Comparison of ENCODE assay signal across 8 mouse cellular contexts in the genomic region with DNA sequence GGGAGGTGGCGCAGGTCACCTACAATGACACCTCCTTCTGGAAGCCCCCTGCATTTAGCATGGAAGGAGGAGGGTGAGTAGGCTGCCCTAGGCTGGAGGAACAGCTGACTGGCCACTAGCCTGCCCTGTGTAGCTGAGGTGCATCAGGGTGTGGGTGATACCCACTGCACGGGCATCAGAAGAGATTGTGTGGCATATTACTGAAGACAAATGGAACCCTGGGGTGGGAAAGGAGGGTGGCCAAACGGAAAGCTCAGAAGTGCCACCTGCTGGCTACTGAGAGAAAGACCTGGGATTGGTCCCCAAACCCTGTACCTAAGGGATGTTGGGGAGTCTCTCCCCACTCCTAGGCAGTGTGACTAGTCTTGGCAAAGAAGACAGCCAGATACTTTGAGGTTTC. TPM values are rescaled to one million over a fixed set of nuclear protein-coding genes. Genes with fewer than 3 reads are reported as not detected.
A peak's percentile ranks its signal among the peaks of the same experiment; 100 is the strongest.
DNase-seq lines count a peak whose midpoint lies in the region; ATAC-seq and TF ChIP-seq lines count a peak whose summit lies in the region.
"Had no signal": no experiment of that assay in that cellular context is flagged by ENCODE, and none has a peak within 500 bp of the region (broad histone marks: within the 10 kb centered on the region; RNA-seq: fewer than 3 reads in every experiment).

No protein-coding gene starts in this region.

- no peak for TF ChIP-seq EP300 in ES-Bruce4 (IDR thresholded peaks at IDR 0.05; ENCODE audit: insufficient read depth, low read depth, low read length)

- peak; percentile 70; the same call in 1 of the 2 replicates for ATAC-seq in neural tube, embryonic 14.5 days (ENCODE audit: low read depth)

- no peak overlapping the region for H3K4me3 ChIP-seq in ES-Bruce4 (ENCODE audit: low read depth, low read length)
- no peak overlapping the region for H3K4me3 ChIP-seq in embryonic facial prominence, embryonic 10.5 days
- H3K4me3 ChIP-seq in neural tube, embryonic 14.5 days (ENCODE audit: low read depth, low read length): no peak overlapping the region

- no peak overlapping the region for H3K27ac ChIP-seq in ES-Bruce4 (ENCODE audit: insufficient read depth, low read length)
- H3K27ac ChIP-seq in embryonic facial prominence, embryonic 10.5 days (replicated peaks): no peak overlapping the region
- no peak overlapping the region for H3K27ac ChIP-seq in neural tube, embryonic 14.5 days (ENCODE audit: low read depth, low read length)
- H3K27ac ChIP-seq: heart, embryonic 13.5 days had no signal

- WGBS in embryonic facial prominence, embryonic 10.5 days: 24% methylated on average over 3 of the region's 3 CpGs
- WGBS in neural tube, embryonic 14.5 days: 17% methylated on average over 3 of the region's 3 CpGs

- H3K9me3 ChIP-seq in ES-Bruce4 (replicated peaks; ENCODE audit: control insufficient read depth, insufficient read depth, low read length, poor library complexity, severe bottlenecking): no peaks in the 10 kb centered on the region
- H3K9me3 ChIP-seq in embryonic facial prominence, embryonic 10.5 days: no peaks in the 10 kb centered on the region
- H3K9me3 ChIP-seq in neural tube, embryonic 14.5 days (ENCODE audit: control insufficient read depth, low read length): no peaks in the 10 kb centered on the region
- H3K9me3 ChIP-seq: heart, embryonic 13.5 days had no signal

- peak; percentile 67 for TF ChIP-seq CTCF in ES-Bruce4 (IDR thresholded peaks at IDR 0.05; ENCODE audit: low read depth, low read length)

- H3K36me3 ChIP-seq in ES-Bruce4 (ENCODE audit: control insufficient read depth, insufficient read depth, low read length, poor library complexity, severe bottlenecking): no peaks in the 10 kb centered on the region
- H3K36me3 ChIP-seq in embryonic facial prominence, embryonic 10.5 days (replicated peaks): no peaks in the 10 kb centered on the region
- H3K36me3 ChIP-seq in neural tube, embryonic 14.5 days (ENCODE audit: control insufficient read depth, insufficient read depth, low read length): no peaks in the 10 kb centered on the region
- H3K36me3 ChIP-seq: heart, embryonic 13.5 days had no signal

- no peaks in the 10 kb centered on the region for H3K4me1 ChIP-seq in ES-Bruce4 (ENCODE audit: control insufficient read depth, insufficient read depth, low read length)
- peaks cover 20% of the 10 kb centered on the region for H3K4me1 ChIP-seq in embryonic facial prominence, embryonic 10.5 days
- no peaks in the 10 kb centered on the region for H3K4me1 ChIP-seq in neural tube, embryonic 14.5 days (ENCODE audit: control insufficient read depth, insufficient read depth, low read length)
- H3K4me1 ChIP-seq: heart, embryonic 13.5 days had no signal

- no peak overlapping the region for H3K9ac ChIP-seq in ES-Bruce4 (ENCODE audit: low read depth, poor library complexity, severe bottlenecking)
- H3K9ac ChIP-seq in neural tube, embryonic 14.5 days (replicated peaks; ENCODE audit: low read depth, low read length): no peak overlapping the region

- peak; percentile 65 for DNase-seq in adrenal gland, adult 2 months
- peak; percentile 56 for DNase-seq in embryonic facial prominence, embryonic 10.5 days (ENCODE audit: low spot score)
- DNase-seq in heart, postnatal 14 days: peak; percentile 52 to 63
- peak; percentile 37 to 77 for DNase-seq in kidney, postnatal 36 days
- peak; percentile 24 to 36 for DNase-seq in lung, adult 18-20 months

- H3K4me2 ChIP-seq in neural tube, embryonic 14.5 days (ENCODE audit: low read depth, low read length): no peak overlapping the region

- intact Hi-C loops in heart, postnatal 14 days (cut with DNase I): loop anchor here (5.0 kb wide), 1 partner anchor 701 kb away; no protein-coding TSS in a partner anchor

- no peak for TF ChIP-seq POLR2A in ES-Bruce4 (IDR thresholded peaks at IDR 0.05; ENCODE audit: insufficient read depth, low read length)

- H3K27me3 ChIP-seq in ES-Bruce4 (ENCODE audit: control insufficient read depth, insufficient read depth, low read length, poor library complexity, severe bottlenecking): no peaks in the 10 kb centered on the region
- H3K27me3 ChIP-seq in embryonic facial prominence, embryonic 10.5 days (replicated peaks; ENCODE audit: low read depth, poor library complexity, severe bottlenecking): peaks cover 25% of the 10 kb centered on the region; the same call in 1 of the 2 replicates
- no peaks in the 10 kb centered on the region for H3K27me3 ChIP-seq in neural tube, embryonic 14.5 days (ENCODE audit: control insufficient read depth, insufficient read depth, low read length)

RNA-seq across cellular contexts. Expression of a gene that starts 33.6 kb away (rescaled TPM):
- 94.4 and 105 TPM in 2 replicates for polyA plus RNA-seq in ES-Bruce4 (2011; ENCODE audit: insufficient read depth, insufficient read length, low read depth, missing spikeins)
- total RNA-seq in adrenal gland, adult 2 months (2021): 1 to 10 TPM; 5.9 to 6.1 TPM
- 10.3 and 11.9 TPM in 2 replicates for polyA plus RNA-seq in adrenal gland, adult 2 months (2012; rRNA removed)
- polyA plus RNA-seq in embryonic facial prominence, embryonic 10.5 days (2016; fragmentation: Nextera tagmentation; extraction: Ambion mirVana): 130 and 134 TPM in 2 replicates
- 1 to 10 TPM; 1.2 to 1.9 TPM for total RNA-seq in heart, postnatal 14 days (2021)
- polyA plus RNA-seq in neural tube, embryonic 14.5 days (2014; fragmentation: Nextera tagmentation; extraction: Ambion mirVana): 16.4 and 16.7 TPM in 2 replicates

RNA-seq across cellular contexts. Expression of a gene that starts 50.4 kb away (rescaled TPM):
- polyA plus RNA-seq in ES-Bruce4 (2011; ENCODE audit: insufficient read depth, insufficient read length, low read depth, missing spikeins): 182 and 205 TPM in 2 replicates
- 10 to 100 TPM; 44.6 to 56.9 TPM for total RNA-seq in adrenal gland, adult 2 months (2021)
- 11.8 and 13.0 TPM in 2 replicates for polyA plus RNA-seq in adrenal gland, adult 2 months (2012; rRNA removed)
- polyA plus RNA-seq in embryonic facial prominence, embryonic 10.5 days (2016; fragmentation: Nextera tagmentation; extraction: Ambion mirVana): 48.3 and 49.0 TPM in 2 replicates
- total RNA-seq in heart, postnatal 14 days (2021): 10 to 100 TPM; 18.9 to 31.4 TPM
- 36.0 and 48.6 TPM in 2 replicates for polyA plus RNA-seq in neural tube, embryonic 14.5 days (2014; fragmentation: Nextera tagmentation; extraction: Ambion mirVana)
